Comparison of ENCODE assay signal across 7 mouse cellular contexts in genomic region chr1:75399755-75400492, GRCm38 (mm10). TPM values are rescaled to one million over a fixed set of nuclear protein-coding genes. Genes with fewer than 3 reads are reported as not detected.
DNase-seq lines count a peak whose midpoint lies in the region; ATAC-seq and TF ChIP-seq lines count a peak whose summit lies in the region.

No protein-coding gene starts in this region.

- H3K36me3 ChIP-seq in heart, embryonic 14.5 days (ENCODE audit: control insufficient read depth, insufficient read depth, low read length): peaks cover 68% of the 10 kb centered on the region
- peaks cover 32% of the 10 kb centered on the region for H3K36me3 ChIP-seq in midbrain, embryonic 10.5 days
- H3K36me3 ChIP-seq in thymus, adult 2 months (ENCODE audit: control insufficient read depth, insufficient read depth, low read length): no peaks in the 10 kb centered on the region

- no peaks in the 10 kb centered on the region for H3K27me3 ChIP-seq in heart, embryonic 14.5 days (ENCODE audit: control insufficient read depth, insufficient read depth, low read length)
- H3K27me3 ChIP-seq in midbrain, embryonic 10.5 days (ENCODE audit: low read depth, poor library complexity, severe bottlenecking): no peaks in the 10 kb centered on the region
- H3K27me3 ChIP-seq in thymus, adult 2 months (ENCODE audit: control insufficient read depth, insufficient read depth, low read length): no peaks in the 10 kb centered on the region

- DNase-seq in 3134 (ENCODE audit: extremely low read depth, insufficient read length, low spot score) (peak; percentile 93), MN1 (ENCODE audit: low spot score) (peak; percentile 91)
- DNase-seq in kidney, postnatal 36 days: peak; percentile 37 to 55
- DNase-seq in midbrain, embryonic 10.5 days (ENCODE audit: low spot score): peak; percentile 81
- no peak for DNase-seq in thymus, adult 2 months

- no peak for TF ChIP-seq CTCF in embryonic fibroblast, embryonic 13.5 days (IDR thresholded peaks at IDR 0.05; ENCODE audit: borderline replicate concordance, insufficient read depth, low read length)
- no peak for TF ChIP-seq CTCF in thymus, adult 2 months (IDR thresholded peaks at IDR 0.05; ENCODE audit: borderline replicate concordance, control insufficient read depth, extremely low read depth, insufficient read depth, low read length, poor library complexity)

- peak overlapping the region; percentile 86 for H3K27ac ChIP-seq in embryonic fibroblast, embryonic 13.5 days (ENCODE audit: insufficient read depth, low read length)
- H3K27ac ChIP-seq in heart, embryonic 14.5 days (replicated peaks in 1 of 2; ENCODE audit: control insufficient read depth in 1 of 2, insufficient read depth in 1 of 2, low read depth in 2 of 2, low read length in 2 of 2): peak overlapping the region; percentile 99 to 100
- H3K27ac ChIP-seq in midbrain, embryonic 10.5 days (replicated peaks): peak overlapping the region; percentile 82
- H3K27ac ChIP-seq in thymus, adult 2 months (ENCODE audit: control insufficient read depth, insufficient read depth, low read length): no peak overlapping the region

- 6% methylated on average over 14 of the region's 15 CpGs for WGBS in heart, embryonic 14.5 days
- WGBS in midbrain, embryonic 10.5 days: 5% methylated on average over 15 of the region's 15 CpGs
- 54% methylated on average over 15 of the region's 15 CpGs for WGBS in thymus, adult 2 months

- peak overlapping the region; percentile 8; the same call in 1 of the 2 replicates for H3K4me3 ChIP-seq in embryonic fibroblast, embryonic 13.5 days (ENCODE audit: insufficient read depth, low read length)
- H3K4me3 ChIP-seq in heart, embryonic 14.5 days (ENCODE audit: control insufficient read depth in 1 of 2, insufficient read depth in 1 of 2, low read depth in 1 of 2, low read length in 2 of 2): peak overlapping the region; percentile 39 to 48
- H3K4me3 ChIP-seq in midbrain, embryonic 10.5 days: peak overlapping the region; percentile 41
- H3K4me3 ChIP-seq in thymus, adult 2 months (ENCODE audit: control insufficient read depth, insufficient read depth, low read length): no peak overlapping the region

- H3K9ac ChIP-seq in heart, embryonic 14.5 days (ENCODE audit: low read length): peak overlapping the region; percentile 79

- H3K9me3 ChIP-seq in heart, embryonic 14.5 days (ENCODE audit: control insufficient read depth, low read length): no peaks in the 10 kb centered on the region
- H3K9me3 ChIP-seq in midbrain, embryonic 10.5 days (replicated peaks): no peaks in the 10 kb centered on the region

- peak; percentile 82 for TF ChIP-seq POLR2A in embryonic fibroblast, embryonic 13.5 days (IDR thresholded peaks at IDR 0.05; ENCODE audit: low read depth, low read length)
- TF ChIP-seq POLR2A in thymus, adult 2 months (IDR thresholded peaks at IDR 0.05; ENCODE audit: control insufficient read depth, extremely low read depth, insufficient read depth, low read length, poor library complexity): no peak

- peaks cover 5% of the 10 kb centered on the region; the same call in 1 of the 2 replicates for H3K4me1 ChIP-seq in embryonic fibroblast, embryonic 13.5 days (ENCODE audit: control insufficient read depth, insufficient read depth, low read length)
- peaks cover 26 to 52% of the 10 kb centered on the region in 2 experiments for H3K4me1 ChIP-seq in heart, embryonic 14.5 days (ENCODE audit: control insufficient read depth in 2 of 2, insufficient read depth in 2 of 2, low read length in 2 of 2)
- H3K4me1 ChIP-seq in midbrain, embryonic 10.5 days: peaks cover 58% of the 10 kb centered on the region
- no peaks in the 10 kb centered on the region for H3K4me1 ChIP-seq in thymus, adult 2 months (replicated peaks; ENCODE audit: control insufficient read depth, insufficient read depth, low read length)

- H3K4me2 ChIP-seq in heart, embryonic 14.5 days (ENCODE audit: low read length): peak overlapping the region; percentile 82

- peak; percentile 88 for ATAC-seq in heart, embryonic 14.5 days (ENCODE audit: insufficient number of reproducible peaks, insufficient read depth, low FRiP score, low read depth)

RNA-seq across cellular contexts. Expression of gene Speg, which starts 24.8 kb away (rescaled TPM):
- 54.2 and 56.4 TPM in 2 replicates for polyA plus RNA-seq in embryonic fibroblast, embryonic 13.5 days (2011; ENCODE audit: insufficient read length, low read depth, missing spikeins)
- polyA plus RNA-seq in heart, embryonic 14.5 days (2014; fragmentation: Nextera tagmentation; extraction: Ambion mirVana): 52.4 and 53.4 TPM in 2 replicates
- 23.6 and 26.9 TPM in 2 replicates for polyA plus RNA-seq in midbrain, embryonic 10.5 days (2016; fragmentation: Nextera tagmentation; extraction: Ambion mirVana)
- polyA plus RNA-seq in thymus, adult 2 months (2012; rRNA removed): 11.0 and 12.1 TPM in 2 replicates

RNA-seq across cellular contexts. Expression of gene Gmppa, which starts 35.8 kb away (rescaled TPM):
- 70.6 and 77.6 TPM in 2 replicates for polyA plus RNA-seq in embryonic fibroblast, embryonic 13.5 days (2011; ENCODE audit: insufficient read length, low read depth, missing spikeins)
- polyA plus RNA-seq in heart, embryonic 14.5 days (2014; fragmentation: Nextera tagmentation; extraction: Ambion mirVana): 53.3 and 71.9 TPM in 2 replicates
- polyA plus RNA-seq in midbrain, embryonic 10.5 days (2016; fragmentation: Nextera tagmentation; extraction: Ambion mirVana): 70.2 and 73.1 TPM in 2 replicates
- polyA plus RNA-seq in thymus, adult 2 months (2012; rRNA removed): 102 and 128 TPM in 2 replicates

RNA-seq across cellular contexts. Expression of gene Des, which starts 39.8 kb away (rescaled TPM):
- 11.3 and 12.3 TPM in 2 replicates for polyA plus RNA-seq in embryonic fibroblast, embryonic 13.5 days (2011; ENCODE audit: insufficient read length, low read depth, missing spikeins)
- polyA plus RNA-seq in heart, embryonic 14.5 days (2014; fragmentation: Nextera tagmentation; extraction: Ambion mirVana): 351 and 377 TPM in 2 replicates
- 1.1 and 2.8 TPM in 2 replicates for polyA plus RNA-seq in midbrain, embryonic 10.5 days (2016; fragmentation: Nextera tagmentation; extraction: Ambion mirVana)
- polyA plus RNA-seq in thymus, adult 2 months (2012; rRNA removed): 6.8 and 31.6 TPM in 2 replicates

RNA-seq across cellular contexts. Expression of gene Asic4, which starts 50.3 kb away (rescaled TPM):
- polyA plus RNA-seq in embryonic fibroblast, embryonic 13.5 days (2011; ENCODE audit: insufficient read length, low read depth, missing spikeins): not detected in 2 replicates
- polyA plus RNA-seq in heart, embryonic 14.5 days (2014; fragmentation: Nextera tagmentation; extraction: Ambion mirVana): 0.18 TPM in 1 of 2 replicates, not detected in the other
- 6.1 and 17.7 TPM in 2 replicates for polyA plus RNA-seq in midbrain, embryonic 10.5 days (2016; fragmentation: Nextera tagmentation; extraction: Ambion mirVana)
- 0.05 TPM in 2 replicates for polyA plus RNA-seq in thymus, adult 2 months (2012; rRNA removed)

Comparison
In these comparisons a context has a peak if more than half of its experiments do, and no peak if none do; other contexts are left out.
1. RNA of gene Des, which starts 39.8 kb away (polyA plus RNA-seq): 351 to 377 TPM in heart, embryonic 14.5 days; 6.8 to 31.6 TPM in thymus, adult 2 months, 11.3 to 12.3 TPM in embryonic fibroblast, embryonic 13.5 days and 1.1 to 2.8 TPM in midbrain, embryonic 10.5 days; every median in the first group is over 10 times any median in the second.